Mouse (Mus musculus) telencephalon, adult 2 months (tissue): ENCODE measurements around the gene Crhr1.

Source experiments
- DNase-seq: peaks from one replicate; pipeline ENCODE4 v3.0.0-alpha.2; 2011; ENCODE audit warnings: low read depth, low spot score

Gene Crhr1

DNA sequence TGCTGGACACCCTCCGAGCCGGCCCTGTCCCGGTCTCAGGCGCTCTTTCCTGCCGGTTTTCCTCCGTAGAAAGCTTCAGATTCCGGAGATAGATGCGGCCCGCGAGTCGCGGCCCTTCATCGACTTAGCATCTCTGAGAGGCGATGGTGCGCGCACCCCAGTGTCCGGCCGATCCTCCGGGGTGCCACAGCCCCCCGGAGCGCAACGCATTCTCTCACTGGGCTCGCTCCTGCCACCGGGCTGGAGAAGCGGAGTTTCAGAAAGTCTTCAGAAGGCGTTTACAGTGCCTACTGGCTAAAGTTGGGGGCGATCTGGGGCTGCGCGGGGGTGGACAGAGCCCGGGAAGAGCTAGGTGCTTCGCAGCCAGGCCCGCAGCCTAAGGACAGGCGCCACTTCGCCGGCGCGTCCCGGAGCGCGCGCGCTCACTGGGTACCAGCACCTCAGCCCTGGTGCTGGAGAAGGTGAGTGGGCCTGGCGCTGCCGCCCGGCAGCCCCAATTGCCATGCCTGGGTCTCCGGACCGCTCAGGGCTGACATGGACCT, 858 bp downstream of the Crhr1 start:
- DNase-seq: no peak

- DNase-seq: no peak
These were observed 6.3 kb downstream of the Crhr1 start for GRCm38 (mm10) chr11:104138976-104139375.

DNA sequence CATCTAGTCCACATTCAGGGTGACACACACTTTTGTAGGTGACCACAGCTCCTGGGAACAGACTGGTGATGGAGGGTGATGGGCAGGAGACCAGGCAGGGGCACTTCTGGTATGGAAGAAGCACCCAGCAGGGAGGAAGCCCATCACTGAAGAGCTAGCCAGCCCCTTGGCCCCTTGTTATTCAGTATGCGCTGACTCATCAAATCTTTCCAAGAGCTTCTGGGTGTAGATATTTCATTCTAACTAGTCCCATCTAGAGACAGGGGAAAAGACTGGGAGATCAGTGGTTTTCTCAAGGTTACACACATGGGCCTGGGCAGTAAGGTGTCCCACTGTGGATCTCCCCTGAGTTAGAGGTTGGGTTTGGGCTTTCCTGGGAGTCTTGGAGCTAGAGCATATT, 12.3 kb downstream of the Crhr1 start:
- no peak for DNase-seq

GRCm38 (mm10) chr11:104148787-104149186, 16.1 kb downstream of the Crhr1 start:
- DNase-seq: no peak

DNA sequence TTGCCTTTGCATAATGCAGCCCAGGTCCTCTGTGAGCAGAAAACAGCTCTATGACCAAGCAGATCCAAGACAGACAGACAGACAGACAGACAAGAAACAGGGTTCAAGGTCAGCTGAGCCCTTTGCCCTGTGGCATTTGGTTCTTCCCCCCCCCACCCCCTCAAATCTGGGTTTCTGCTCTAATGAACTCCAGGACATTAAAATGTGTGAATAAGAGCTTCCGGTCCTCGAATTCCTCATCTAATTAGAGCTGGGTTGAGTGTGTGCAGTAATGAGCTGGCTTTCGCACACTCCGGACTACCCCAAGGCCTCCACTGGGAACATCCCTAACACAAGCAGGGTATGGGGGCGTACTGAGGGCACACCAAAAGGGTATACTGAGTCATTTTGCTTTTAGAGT, 18.3 kb downstream of the Crhr1 start:
- no peak for DNase-seq

DNA sequence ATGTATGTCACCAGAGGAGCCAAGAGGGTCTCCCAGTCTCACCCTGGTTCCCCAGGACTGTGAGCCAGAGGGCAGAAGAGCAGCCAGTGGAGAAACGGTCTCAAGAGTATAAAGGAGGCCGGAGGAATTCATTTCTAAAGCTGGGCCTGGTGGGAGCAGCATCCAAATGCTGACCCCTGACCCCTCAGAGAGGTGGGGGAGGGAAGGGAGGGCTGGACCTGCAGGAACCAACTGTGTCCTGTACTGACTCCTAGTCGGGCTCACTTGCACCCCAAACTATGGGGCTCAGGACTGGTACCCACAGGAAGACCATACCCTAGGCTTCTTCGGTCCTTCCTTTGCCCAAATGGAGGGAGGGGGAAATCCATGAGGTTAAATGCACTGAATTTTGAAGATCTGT, 21.7 kb downstream of the Crhr1 start:
- DNase-seq: no peak

DNA sequence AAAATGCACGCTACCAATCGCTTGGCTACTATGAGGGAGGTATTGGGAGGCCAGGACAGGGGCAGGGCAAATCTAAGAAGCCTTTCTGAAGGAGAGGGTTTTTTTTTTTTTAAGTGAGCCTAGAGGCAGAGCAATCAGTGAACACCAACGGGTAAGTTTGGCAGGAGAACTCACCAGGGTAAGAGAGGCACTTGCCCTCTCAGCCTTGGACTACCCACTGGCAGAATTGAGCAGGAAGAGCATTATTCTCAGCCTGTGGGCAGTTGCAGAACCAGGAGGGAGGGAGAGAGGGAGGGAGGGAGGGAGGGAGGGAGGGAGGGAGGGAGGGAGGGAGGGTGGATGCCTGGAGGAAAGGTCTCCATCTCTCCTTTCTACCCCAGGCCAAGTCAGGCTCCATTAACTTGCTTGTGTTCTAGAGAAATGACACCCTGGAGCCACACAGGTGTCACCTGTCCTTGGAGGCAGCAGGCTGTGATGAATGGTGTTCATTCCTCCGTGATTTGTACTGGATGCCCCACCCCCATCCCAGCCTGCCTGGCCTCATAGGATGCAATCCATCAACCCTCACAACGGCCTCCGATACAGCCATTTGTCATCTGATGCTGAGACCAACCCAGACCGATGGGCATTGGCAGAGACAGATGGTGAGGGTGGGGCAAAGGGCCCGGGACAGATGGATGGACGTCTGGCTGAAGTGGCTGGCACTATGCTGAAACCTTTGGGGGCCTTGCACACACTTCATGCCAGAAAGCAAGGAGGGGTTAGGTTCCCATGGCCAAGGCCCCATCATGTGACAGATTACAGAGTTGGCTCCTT, 22.4 kb downstream of the Crhr1 start:
- no peak for DNase-seq

GRCm38 (mm10) chr11:104155899-104156298, 23.2 kb downstream of the Crhr1 start:
- no peak for DNase-seq

- no peak for DNase-seq
These were observed 23.7 kb downstream of the Crhr1 start for GRCm38 (mm10) chr11:104156391-104156790.

DNA sequence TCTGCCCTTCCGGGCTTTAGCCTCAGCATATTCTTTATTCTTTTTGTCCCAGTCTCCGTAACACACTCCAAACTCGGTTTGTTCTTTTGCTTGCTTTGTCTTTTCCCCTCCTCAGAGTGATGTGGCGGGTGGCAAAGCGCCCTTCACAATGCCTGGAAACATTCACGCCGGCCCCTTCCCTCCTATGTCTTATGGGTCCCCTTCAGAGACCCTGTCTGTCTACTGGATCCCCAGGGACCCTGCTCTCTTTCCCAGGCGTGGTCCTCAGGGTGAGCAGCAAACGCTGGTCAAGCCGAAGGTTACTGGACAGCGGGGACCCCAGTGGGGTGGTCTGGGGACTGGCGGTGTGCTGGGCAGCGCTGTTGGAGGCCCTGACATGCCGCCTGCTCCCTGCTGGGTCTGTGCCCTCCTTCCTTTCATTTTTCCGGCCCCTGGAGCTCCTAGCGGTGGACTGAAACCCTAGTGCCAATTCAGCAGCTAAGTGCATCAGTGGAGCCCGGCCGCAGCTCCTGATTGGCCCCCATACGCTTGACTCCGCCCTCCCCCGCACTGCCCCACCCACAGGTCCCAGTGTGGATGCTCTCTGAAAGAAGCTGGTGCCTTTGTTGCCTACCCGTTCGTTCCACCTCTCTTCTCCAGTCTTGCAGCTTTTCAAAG, 25.1 kb downstream of the Crhr1 start:
- peak; percentile 69 for DNase-seq

- no peak for DNase-seq
These were observed 25.7 kb downstream of the Crhr1 start for GRCm38 (mm10) chr11:104158260-104158907.

DNA sequence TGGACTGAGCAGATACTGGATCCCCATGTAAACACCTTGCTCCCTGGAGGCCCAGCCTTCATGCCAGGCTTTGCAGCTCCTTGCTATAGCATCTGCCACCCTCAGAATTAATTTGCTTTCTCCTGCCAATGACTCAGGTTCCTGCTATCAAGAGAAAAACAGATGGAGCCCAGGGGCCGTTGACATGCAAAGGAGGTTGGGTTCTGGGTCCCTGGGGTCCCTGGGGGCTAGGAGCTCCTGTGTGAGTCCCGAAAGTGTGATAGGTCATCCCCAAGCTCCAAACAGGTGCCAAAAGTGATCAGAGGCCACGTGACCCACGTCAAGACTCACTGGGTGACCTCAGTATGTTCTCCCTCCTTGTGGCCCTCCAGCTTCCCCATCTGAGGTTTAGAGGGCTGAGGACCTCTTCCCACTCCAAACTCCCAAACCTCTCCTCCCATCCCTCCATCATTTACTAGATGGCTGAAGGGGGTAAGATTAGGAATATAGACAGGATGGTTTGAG, 27.2 kb downstream of the Crhr1 start:
- DNase-seq: no peak

GRCm38 (mm10) chr11:104161153-104161552, 28.5 kb downstream of the Crhr1 start:
- peak; percentile 42 for DNase-seq

GRCm38 (mm10) chr11:104164257-104164656, 31.6 kb downstream of the Crhr1 start:
- no peak for DNase-seq

GRCm38 (mm10) chr11:104171281-104171781, 38.7 kb downstream of the Crhr1 start:
- DNase-seq: peak; percentile 82

- no peak for DNase-seq
These were observed 46.2 kb downstream of the Crhr1 start for GRCm38 (mm10) chr11:104178893-104179292.

GRCm38 (mm10) chr11:104179804-104180203, 47.1 kb downstream of the Crhr1 start:
- no peak for DNase-seq

- DNase-seq: no peak
These were observed 49.5 kb downstream of the Crhr1 start for GRCm38 (mm10) chr11:104182141-104182540.

- DNase-seq: no peak
These were observed 53.6 kb downstream of the Crhr1 start, which contains the start of gene Sppl2c for GRCm38 (mm10) chr11:104186135-104186836. Gene Sppl2c (plus strand): TSS chr11:104186327.

- no peak for DNase-seq
These were observed 54.1 kb downstream of the Crhr1 start for GRCm38 (mm10) chr11:104186837-104187150.

DNA sequence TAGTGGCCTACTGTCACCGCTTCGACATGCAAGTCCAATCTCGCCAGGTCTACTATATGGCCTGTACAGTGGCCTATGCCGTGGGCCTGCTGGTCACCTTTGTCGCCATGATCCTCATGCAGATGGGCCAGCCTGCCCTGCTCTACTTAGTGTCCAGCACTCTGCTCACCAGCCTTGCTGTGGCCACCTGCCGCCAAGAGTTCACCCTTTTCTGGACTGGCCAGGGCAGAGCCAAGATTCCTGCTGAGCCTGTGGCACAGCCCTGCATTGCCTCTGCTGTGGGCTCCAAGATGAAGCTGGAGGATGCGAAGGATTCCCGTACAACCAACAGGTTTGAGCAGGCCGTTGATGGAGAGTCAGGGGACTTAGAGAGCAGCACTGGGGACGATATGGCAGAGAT, 55.1 kb downstream of the Crhr1 start:
- DNase-seq: no peak
